Mouse (Mus musculus) kidney, adult 9 months (tissue): Measurements from ENCODE around the gene Slc7a8.
"Not testable (repeated sequence)": the region's sequence is repeated elsewhere in the genome, so short reads cannot be mapped to it uniquely, and the experiment has no call there.

ENCODE experiments used
- DNase-seq: peaks from one replicate; pipeline ENCODE4 v3.0.0; 2022

The Slc7a8 gene

DNA sequence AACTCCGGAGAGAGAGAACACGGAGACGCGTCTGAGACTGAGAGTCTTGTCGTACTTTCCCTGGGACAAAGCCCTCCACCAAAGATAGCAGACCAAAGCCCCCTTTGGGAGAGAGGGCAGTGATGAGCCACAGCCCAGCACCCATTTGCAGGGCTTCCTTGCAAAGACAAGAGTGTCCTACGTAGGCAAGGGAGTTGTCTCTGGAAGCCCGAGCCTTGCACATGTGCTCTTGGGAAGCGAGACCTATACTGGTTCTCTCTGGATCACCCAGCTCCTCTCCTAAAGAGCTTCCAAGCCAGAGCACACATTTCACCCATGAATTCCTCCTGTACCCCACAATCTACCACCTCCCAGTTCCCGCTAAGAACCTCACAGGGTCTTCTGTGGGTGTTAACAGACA is 1.7 kb downstream of the Slc7a8 start:
- DNase-seq = no peak

DNA sequence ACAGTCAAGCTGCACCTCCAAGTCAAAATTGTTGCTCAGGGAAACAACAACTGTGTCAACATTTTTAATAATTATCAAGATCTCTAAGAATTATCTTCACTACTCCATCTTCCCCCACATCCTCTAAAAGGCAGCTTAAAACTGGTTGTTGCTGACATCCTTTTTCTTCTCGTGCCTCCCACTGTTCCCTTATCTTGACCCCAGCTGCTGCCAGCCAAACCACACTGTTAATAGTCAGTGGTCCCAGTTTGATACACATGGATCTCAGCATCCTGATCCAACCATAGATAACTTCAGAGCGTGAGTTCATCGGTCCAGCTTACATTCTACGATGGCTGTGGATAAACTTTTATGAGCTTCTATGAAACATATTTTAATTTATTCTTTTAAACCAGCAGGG is 3.9 kb downstream of the Slc7a8 start:
- DNase-seq = no peak

DNA sequence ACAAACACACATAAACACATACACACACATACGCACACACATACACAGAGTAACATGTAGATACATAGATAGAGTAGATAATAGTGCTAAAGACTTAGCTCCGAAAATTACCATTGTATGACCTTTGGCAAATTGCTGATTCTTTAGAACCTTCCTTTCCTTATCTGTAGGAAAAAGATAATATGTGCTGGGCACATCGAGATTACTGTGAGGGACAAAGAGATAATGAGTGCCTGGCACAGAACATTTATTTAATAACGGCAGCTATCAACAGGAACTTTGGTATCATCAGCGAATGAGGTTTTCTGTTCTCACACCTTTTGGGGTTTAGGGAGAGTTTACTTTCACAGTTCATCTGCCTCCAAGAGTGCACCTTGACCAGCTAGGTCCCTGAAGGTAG is 5.0 kb downstream of the Slc7a8 start:
- DNase-seq = no peak

DNA sequence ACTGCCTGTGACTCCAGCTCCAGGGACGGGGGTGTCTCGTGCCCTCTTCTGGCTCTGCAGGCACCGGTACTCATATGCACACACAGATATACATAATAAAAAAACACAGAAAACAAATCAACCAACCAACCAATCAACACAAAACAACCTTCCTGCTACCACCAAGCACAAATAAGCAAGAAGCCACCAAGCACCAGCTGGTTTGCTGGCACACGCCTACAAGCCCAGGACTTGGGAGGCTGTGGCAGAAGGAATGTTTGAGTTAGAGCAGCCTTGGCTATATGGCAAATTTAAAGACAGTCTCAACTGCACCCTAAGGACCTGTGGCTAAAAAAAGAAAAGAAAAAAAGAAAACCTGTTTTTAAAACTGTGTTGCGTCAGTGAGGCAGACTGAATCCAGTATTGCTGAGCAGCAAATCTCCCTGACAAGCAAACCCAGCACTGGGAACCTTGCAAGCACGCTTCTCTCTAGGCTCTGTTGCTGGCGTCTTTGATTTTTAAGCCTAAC is 6.2 kb downstream of the Slc7a8 start:
- DNase-seq = no peak

DNA sequence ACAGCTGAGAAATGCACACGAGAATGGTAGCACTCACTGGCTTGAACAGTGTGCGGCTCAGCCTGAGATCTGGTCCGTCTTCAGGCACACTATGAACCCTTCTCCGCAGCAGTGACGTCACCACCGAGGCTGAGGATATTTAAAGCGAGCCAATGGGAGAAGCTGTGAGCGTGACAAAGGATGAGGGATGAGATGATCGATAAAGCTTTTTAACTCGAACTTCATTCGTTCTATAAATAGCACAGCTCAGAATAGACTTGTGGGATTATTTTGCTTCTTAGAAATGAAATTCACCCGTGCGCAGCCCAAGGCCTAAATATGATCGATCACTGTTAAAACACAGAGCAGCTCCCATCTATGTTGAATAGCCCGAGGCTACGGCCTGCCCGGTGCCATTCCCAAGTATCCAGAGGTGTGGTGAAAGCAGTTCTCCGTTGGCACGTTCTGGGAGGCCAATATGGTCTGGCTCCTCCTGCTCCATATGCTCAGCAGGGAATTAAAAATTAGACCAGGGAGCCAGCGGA is 9.4 kb downstream of the Slc7a8 start:
- DNase-seq = no peak

DNA sequence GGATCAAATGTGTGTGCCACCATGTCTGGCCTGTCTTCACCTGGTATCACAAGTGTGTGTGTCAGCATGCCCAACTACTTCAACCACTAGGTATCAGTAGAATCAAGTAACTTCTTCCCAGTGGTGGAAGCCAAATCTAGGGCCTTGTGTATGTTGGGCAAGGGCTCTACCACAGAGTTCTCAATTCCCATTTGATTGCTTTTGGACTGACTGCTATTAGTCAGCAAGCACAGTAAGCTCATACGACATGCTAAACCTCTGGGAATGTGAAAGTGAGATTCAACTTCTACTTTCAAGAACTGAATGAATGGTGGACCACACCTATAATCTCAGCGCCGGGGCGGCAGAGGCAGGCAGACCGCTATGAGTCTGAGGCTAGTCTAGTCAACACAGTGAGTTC is 11.4 kb downstream of the Slc7a8 start:
- no peak for DNase-seq

DNA sequence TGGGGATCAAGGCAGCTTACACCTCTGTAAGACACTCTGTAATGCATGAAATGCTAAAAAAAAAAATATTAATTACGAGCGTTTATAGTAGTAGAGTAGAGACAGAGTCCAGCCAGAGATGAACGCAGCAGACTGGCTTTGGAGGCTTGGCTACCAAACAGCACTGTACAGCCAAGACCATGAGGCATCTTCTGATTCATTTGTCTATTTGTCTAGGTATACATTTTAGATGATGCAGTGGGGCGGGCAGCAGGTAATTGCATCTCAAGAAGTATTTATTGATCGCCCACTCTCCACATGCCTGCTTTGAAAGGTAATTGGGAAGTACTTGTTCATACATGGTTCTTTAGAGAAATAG is 12.7 kb downstream of the Slc7a8 start:
- DNase-seq = no peak

DNA sequence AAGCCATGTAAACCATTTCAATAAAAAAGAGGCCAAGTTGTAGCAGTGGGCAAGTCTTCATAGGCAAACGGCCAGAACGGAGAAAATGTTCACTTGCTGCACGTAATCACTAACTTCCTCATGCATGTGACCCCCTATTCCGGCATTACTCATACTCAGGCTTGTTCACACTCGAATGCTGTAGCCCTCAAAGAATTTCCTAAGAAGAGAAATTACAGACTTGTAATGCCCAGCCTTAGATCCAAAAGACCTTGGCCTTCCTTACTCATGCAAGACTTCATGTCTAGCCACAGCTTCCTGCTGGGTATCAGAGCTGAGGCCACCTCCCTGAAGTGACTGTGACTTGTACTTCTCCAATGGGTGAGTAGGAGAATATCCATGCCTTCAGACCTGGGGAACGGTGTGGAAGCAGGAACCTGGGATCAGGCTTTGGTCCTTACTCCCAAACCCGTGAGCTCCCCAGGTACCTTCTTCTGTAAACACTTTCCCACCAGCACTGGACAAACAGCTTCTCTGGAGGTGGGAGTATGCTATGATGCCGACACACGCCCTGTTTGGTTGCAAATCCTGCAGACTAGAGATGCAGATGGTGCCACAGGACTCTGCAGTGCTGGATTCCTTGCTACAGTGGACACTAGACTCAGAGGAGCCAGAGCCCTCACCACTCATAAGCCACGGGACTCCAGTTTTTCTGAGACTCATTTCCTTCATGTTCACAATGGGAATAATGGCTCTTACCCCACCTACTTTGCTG is 13.3 kb downstream of the Slc7a8 start:
- no peak for DNase-seq

DNA sequence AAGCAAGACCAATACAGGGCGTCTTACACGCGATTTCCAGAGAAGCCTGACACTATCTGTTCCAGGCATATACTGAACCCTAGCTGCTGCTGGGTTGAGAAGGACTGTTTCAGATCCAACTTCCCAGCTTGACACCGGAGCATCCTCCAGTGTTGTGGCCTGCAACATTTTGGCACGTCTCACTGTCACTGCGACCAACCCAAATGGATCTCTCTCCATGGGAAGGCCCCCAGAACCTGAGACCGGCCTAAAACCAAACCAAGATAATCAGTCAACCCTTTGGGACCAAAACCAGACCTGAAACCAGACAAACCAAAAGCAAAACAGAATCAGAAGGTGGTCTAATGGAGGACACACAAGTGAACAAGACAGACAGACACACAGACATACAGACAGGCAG is 14.8 kb downstream of the Slc7a8 start:
- DNase-seq = not testable (repeated sequence)

DNA sequence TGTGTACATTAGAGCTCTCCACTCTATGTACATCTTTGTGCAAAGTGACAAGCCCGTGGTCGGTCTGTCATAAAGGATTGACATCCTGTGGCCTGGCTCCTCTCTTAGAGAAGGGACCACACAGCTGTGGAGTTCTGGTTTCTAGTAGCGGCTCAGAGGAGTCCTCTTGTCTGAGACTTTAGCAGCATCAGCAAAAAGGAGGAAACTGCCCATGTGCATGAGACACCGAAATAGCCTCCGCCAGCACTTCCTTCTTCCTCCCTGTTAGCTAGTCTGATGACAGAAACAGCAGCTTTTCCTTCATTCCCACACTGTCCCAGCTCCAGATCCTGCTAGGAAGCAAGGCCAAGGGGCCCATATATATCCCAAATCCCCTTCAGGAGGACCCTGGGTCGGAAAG is 25.4 kb downstream of the Slc7a8 start:
- DNase-seq = peak; percentile 36

DNA sequence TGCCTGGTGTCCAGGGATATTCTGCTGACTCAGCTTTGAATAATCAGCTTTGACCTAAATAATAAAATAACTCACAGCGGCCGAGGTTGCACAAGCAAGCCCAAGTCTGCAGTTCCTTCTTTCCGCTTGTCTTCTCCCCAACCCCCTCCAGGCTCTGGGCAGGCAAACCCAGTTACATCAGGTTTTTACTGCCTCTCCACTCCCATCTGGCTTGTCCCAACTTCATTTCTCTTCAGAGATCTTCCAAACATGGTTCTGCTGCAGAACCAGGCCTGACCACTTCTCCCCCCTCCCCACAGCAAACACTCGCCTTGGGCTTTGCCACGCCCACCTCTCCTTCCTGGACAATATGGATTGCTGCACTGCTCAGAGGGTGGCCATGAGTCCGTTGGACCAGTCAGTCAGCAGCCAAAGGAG is 27.1 kb downstream of the Slc7a8 start:
- DNase-seq = peak; percentile 64

DNA sequence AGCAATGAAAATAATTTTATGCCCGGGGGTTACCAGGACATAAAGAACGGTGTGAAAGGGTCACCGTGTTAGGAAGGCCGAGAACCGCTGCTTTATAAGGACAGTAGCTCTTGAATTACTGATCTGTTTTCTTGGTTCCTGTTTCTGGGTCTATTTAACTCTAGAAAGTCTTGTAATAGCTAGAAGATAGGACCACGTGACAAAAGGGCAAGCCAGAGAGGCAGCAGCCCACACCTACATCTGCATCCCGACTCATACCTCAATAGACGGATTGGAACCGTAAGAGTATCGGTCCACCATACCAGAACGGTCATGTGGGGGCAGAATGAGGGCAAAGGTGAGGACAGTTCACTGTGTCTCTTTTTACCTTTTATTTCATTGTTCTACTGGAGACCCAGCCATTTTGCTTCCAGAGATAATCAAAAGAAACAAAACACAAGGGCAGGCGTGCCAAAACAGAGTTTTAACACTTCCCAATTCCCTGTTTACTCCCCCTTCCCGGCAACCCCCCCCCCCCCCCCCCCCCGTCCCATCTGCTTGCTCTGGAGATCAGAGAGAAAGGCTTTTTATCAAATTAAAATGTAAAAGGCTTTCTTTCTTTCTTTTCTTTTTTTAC is 27.7 kb downstream of the Slc7a8 start:
- no peak for DNase-seq

DNA sequence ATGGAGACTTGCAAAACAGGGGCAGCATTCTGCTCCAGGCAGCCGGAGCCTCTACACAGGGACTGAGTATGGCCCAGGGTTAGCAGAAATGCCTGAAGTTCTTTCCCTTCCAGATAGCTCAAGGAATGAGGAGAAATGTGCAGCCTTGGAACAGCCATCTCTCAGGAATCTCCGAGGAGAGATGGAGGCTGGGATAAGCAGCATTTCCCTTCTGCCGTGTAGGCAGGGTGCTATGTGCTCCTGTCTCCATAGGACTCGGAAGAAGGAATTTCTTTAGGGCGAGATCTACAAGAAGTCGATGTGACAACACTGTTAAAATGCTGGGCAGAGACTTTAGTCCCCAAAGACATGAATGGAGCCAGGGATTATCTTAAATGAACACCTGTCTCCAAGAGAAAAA is 28.8 kb downstream of the Slc7a8 start:
- DNase-seq = no peak

DNA sequence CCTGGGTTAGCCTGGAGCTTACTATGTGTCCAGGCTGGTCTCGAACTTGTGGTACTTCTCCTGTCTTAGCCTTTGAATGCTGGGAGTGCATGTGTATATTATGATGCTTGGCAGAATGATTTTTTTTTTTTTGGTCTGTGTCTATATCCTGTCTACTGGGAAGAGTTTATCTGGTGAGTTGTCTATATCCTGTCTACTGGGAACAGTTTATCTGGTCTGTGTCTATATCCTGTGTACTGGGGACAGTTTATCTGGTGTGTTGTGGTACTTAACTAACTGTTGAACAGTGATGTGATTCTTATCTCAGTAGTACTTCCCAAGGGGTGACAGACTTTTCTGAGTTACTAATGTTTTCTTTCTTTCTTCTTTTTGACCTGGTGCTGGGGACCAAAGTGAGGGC is 30.0 kb downstream of the Slc7a8 start:
- no peak for DNase-seq

DNA sequence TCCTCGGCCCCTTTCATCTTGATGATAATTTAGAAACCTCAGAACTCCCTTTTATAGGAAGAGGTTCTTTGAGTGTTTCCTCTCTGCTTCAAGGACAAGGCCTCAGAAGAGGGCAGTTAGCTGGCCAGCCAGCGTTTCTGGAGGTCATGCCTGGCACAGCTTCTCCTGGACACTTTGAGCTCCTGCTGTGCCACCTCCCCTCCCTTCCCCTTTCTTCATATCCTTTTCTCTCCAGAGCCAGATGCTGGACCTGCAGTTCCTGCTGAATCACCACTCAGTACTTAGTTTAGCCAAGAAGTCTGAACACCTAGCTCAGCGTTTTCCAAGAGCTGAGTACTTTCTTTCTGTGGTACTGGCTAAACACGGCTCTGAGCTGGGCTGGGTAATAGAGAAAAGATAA is 32.5 kb downstream of the Slc7a8 start:
- peak; percentile 62 for DNase-seq

DNA sequence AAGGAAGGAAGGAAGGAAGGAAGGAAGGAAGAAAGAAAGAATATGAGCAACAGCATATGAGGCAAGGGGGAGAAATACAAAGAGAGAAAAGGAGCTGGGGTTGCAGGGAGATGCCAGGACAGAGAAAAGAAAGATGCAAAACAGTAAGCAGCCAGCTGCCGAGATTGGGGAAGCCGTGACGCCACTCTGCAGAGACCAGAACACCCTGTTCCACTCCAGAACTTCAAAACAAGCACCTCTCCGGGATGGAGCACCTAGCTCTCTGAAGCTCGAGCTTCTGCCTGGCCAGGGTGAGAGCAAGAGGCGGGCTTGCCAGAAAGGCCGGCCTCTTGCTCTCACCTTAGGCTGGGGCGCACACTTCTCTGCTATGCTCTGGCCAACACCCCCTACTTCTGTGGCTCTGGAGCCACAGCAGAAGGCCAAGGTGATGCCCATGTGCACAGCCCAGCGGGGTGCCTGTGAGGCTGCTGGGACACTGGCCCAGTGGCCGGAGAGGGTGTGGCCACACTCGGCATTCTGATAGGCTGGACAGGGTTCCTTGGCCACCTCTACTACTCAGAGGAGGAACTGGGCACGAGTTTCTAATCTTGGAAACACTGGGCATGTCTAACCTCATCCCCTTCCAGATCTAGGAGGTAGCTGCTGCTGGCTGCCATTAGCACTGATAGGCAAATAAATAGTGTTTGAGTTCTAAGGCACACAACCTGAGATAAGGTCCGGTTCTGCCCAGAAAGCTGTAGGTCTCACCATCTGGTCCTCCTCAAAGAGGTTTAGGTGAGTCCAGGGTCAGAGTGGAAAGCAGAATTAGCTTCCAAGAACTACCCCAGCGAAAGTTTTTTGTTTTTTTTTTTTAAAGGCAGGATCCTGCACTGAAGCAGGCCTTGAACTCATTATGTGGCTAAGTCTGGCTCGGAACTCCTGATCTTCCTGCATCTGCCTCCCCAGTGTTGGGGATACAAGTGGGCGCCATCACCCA is 33.5 kb downstream of the Slc7a8 start:
- DNase-seq = peak; percentile 40

DNA sequence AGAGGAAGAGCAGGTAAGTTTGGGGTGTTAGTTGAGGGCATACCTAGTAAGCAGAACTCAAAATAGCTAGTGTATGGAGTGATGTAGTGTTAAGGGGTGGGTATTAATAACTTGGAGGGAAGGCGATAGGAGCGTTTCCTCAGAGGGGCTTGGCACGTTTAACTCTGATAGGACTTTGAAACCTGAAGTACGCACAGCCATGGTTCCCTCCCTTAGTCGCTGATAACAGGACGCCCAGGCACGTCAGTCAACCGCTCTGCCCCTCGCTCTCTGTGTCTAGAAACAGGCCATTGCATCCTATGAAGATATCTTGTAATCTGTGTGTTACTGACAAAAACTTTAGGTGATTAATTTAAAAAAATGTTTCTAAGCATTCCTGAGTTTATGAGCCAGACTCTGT is 35.7 kb downstream of the Slc7a8 start:
- no peak for DNase-seq

DNA sequence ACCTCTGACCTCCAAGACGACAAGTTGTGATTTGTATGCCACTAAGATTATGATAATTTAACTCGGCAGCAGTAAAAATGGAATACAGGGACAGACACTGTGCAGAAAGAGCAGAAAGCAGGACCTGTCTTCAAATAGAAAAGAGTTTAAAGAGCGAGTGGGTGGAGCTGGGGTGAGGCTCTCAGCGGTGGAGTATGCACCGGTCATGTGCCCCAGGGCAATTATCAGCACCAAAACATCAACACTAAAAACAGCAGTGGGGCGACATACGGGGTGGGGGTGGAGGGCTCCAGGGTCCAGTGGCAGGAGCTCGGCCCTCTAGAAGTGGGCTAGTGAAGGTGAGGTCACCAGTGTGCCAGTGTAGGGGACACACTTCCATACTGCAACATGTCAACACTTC is 37.3 kb downstream of the Slc7a8 start:
- DNase-seq = peak; percentile 31

DNA sequence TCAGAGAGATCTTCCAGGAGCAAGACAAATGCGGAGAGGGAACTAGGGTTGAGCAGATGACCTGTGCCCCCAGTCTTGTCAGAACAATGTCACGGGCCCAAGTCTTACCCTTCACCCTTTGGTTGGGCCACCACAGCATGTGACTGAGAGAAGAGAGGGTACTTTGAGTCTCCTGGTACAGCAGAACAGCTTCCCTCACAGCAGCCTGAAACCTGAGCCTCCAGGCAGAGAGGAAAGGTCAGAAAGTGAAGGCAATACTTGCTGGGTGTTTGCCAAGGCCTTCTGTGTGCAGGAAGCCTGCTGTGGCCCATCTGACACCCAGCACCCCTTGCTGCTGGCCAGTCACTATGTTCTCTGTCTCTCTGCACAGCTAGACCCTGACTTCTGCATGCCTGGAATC is 39.4 kb downstream of the Slc7a8 start:
- DNase-seq = peak; percentile 89

DNA sequence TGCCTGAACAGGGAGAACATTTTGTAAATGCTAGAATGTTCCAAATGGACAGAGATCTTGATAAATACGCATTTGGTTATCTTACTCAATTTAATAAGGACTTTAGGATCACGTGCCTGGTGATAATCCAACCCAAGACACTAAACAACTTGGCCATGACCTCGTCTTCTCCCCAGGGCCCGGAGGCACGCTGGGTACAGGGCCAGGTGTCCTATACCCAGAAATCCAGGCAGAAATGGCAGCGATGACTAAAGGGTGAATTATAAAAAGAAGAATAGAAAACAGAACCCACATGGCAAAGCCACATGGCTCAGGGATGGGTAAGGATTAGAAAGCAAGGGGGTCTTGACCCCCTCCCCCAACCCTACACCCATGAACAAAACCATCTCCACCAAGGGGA is 40.0 kb downstream of the Slc7a8 start:
- DNase-seq = no peak

DNA sequence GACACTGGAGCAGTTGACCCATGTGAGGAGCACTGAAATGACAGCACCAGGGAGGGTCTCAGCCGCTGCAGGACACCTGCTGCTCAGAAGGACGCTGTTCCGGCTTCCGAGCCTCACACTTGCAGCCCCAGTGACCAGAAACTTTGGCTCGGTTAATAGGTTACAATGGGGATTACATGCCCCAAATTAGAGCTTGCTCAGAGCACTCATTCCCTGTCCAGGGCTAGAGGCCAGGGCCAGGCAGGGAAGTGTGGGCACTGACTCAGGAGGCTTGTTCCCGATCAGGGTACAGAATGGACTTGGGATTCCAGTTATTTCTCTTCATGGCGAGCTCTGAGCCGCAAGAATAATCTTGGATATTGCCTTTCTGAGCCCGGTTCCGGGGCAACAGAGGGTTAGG is 44.1 kb downstream of the Slc7a8 start:
- DNase-seq = peak; percentile 55

DNA sequence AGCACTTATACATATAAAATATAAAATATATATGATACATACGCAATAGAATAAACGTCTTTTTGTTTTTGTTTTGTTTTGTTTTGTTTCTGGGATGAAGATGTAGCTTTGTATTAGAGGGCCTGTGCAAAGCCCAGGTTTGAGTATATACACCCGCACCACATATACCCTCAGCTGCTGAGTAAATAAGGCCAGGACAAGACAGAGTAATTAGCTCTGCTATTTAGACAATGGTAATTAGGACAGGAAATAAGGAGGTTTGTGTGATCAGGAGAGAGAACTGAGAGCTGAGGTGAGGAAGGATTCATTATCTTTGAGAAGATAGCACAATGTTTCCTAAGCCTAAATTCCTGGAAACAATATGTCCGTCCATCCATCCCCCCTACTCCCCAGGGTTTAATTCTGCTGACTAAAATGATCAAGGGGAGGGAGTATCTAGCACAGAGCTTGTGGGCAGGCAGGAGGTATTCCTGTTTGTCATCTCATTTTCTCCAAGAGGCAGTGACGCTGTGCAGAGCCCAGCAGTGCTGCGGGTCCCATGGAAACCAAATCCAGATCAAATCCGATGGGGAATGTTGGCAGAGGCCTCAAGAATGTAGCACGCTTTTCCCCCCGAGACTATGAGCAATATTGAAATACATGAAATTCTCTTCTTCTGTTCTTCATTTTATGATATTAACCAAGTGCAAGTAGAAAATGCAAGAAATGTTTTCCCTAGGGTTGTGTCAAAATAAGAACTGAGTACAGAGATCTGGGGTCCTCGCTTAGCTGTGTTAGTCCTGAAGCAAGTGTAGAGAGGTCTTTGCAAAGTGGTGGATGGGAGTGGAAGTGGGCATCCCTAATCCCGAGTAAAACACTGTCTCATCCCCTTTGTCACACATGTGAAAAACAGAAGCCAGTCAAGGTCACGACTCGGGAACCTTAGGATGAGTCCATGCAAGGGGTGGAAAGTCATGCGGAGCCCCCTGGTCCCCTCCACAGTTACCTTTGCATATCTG is 44.9 kb downstream of the Slc7a8 start:
- DNase-seq = no peak
